Mouse (Mus musculus): ENCODE data around the gene Zfp646. TPM values are rescaled to one million over a fixed set of nuclear protein-coding genes. Genes with fewer than 3 reads are reported as not detected.

Zfp646 gene
- polyA plus RNA-seq, 1 experiment from 2014 or later, result 16.2 TPM

DNA sequence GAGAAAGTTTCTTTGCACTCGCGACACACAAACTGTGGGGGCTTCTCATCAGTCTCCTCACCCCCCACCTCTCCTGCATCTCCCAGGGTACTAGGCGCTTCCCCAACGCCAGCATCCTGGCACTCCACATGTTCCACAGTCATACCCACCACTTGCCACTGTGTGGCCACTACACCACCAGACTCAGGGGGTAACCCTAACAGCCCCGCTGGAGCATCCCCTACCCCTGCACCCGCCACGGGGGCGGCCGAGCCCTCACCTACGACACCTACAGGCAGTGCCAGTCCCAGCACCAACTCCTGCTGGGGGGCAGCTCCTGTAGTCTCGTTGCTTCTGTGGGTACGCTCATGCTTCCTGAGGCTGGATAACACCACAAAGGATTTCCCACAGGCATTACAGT is 9.6 kb upstream of the Zfp646 start:
- no peak overlapping the region for H3K27ac ChIP-seq
- ATAC-seq (ENCODE audit: insufficient number of reproducible peaks, insufficient read depth, low FRiP score, low TSS enrichment), result no peak
- H3K4me2 ChIP-seq (replicated peaks), result no peak overlapping the region
- no peaks in the 10 kb centered on the region for H3K9me3 ChIP-seq
- H3K4me1 ChIP-seq, result no peaks in the 10 kb centered on the region
- H3K4me3 ChIP-seq, result no peak overlapping the region
- no peak overlapping the region for H3K9ac ChIP-seq
- 96% methylated on average over 12 of the region's 12 CpGs for WGBS
- H3K36me3 ChIP-seq, result peaks cover 44% of the 10 kb centered on the region
- H3K27me3 ChIP-seq, result no peaks in the 10 kb centered on the region

- H3K36me3 ChIP-seq, result peaks cover 53% of the 10 kb centered on the region
Measured at GRCm38 (mm10) chr7:127867641-127868040, 8.4 kb upstream of the Zfp646 start.

GRCm38 (mm10) chr7:127869149-127869810 is 6.7 kb upstream of the Zfp646 start:
- Histone ChIP-seq H3K9ac (0 out of 2 replicates have a peak overlapping the region, but pooled peaks have one; percentile 12), H3K4me2 (replicated peaks) (no peak overlapping the region), H3K4me3 (no peak overlapping the region), H3K27ac (no peak overlapping the region; the same call in 1 of the 2 replicates), H3K9me3 (no peaks in the 10 kb centered on the region), H3K4me1 (peaks cover 12% of the 10 kb centered on the region), H3K27me3 (no peaks in the 10 kb centered on the region), H3K36me3 (peaks cover 57% of the 10 kb centered on the region)
- ATAC-seq (ENCODE audit: insufficient number of reproducible peaks, insufficient read depth, low FRiP score, low TSS enrichment), result no peak
- 82% methylated on average over 3 of the region's 3 CpGs for WGBS

More at GRCm38 (mm10) chr7:127867641-127868040, 8.4 kb upstream of the Zfp646 start:
- Histone ChIP-seq H3K9ac (no peak overlapping the region), H3K4me2 (replicated peaks) (no peak overlapping the region), H3K4me3 (no peak overlapping the region), H3K9me3 (no peaks in the 10 kb centered on the region), H3K4me1 (no peaks in the 10 kb centered on the region), H3K27me3 (no peaks in the 10 kb centered on the region), H3K27ac (no peak overlapping the region)
- ATAC-seq (ENCODE audit: insufficient number of reproducible peaks, insufficient read depth, low FRiP score, low TSS enrichment), result no peak
- 97% methylated on average over 18 of the region's 18 CpGs for WGBS

DNA sequence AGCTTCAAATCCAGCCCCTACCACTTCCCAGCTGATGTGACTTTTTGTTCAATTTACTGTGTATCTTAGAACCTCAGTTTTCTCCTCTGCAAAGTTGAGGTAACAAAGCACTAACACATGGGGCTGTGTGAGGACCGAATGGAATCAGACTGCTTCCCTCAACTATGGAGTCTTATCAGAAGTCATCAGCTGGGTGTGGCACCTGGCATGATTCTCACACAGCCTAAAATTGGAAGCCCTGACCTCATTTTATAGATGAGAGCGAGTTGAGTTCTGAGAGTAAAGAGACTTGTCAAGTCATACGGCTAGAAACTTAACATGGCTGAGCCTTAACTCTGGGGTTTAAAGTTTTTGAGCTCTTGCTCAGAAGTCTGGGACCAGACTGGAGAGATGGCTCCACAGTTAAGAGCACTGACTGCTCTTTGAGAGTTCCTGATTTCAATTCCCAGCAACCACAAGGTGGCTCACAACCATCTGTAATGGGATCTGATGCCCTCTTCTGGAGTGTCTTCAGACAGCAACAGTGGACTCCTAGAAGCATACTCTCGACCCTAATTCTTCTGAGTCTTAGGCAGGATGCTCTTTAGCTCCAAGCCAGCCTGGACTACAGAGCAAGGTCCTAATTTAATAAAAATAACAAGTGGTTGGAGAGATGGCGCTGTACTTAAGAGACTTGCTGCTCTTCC is 5.7 kb upstream of the Zfp646 start:
- Histone ChIP-seq H3K27me3 (no peaks in the 10 kb centered on the region), H3K4me2 (replicated peaks) (no peak overlapping the region), H3K36me3 (peaks cover 47% of the 10 kb centered on the region), H3K9ac (no peak overlapping the region), H3K4me3 (no peak overlapping the region), H3K27ac (no peak overlapping the region), H3K9me3 (no peaks in the 10 kb centered on the region), H3K4me1 (peaks cover 15% of the 10 kb centered on the region)
- ATAC-seq (ENCODE audit: insufficient number of reproducible peaks, insufficient read depth, low FRiP score, low TSS enrichment), result no peak
- WGBS, result 80% methylated on average over 5 of the region's 5 CpGs

GRCm38 (mm10) chr7:127874812-127875626 is 1.0 kb upstream of the Zfp646 start:
- H3K4me2 ChIP-seq (replicated peaks), result peak overlapping the region; percentile 87
- H3K27me3 ChIP-seq, result no peaks in the 10 kb centered on the region
- peaks cover 23% of the 10 kb centered on the region for H3K4me1 ChIP-seq
- 4% methylated on average over 20 of the region's 20 CpGs for WGBS
- ATAC-seq (ENCODE audit: insufficient number of reproducible peaks, insufficient read depth, low FRiP score, low TSS enrichment), result no peak; the same call in 1 of the 2 replicates
- peak overlapping the region; percentile 93 for H3K4me3 ChIP-seq
- peak overlapping the region; percentile 99 for H3K27ac ChIP-seq
- peak overlapping the region; percentile 95 for H3K9ac ChIP-seq
- H3K9me3 ChIP-seq, result no peaks in the 10 kb centered on the region
- H3K36me3 ChIP-seq, result peaks cover 42% of the 10 kb centered on the region

DNA sequence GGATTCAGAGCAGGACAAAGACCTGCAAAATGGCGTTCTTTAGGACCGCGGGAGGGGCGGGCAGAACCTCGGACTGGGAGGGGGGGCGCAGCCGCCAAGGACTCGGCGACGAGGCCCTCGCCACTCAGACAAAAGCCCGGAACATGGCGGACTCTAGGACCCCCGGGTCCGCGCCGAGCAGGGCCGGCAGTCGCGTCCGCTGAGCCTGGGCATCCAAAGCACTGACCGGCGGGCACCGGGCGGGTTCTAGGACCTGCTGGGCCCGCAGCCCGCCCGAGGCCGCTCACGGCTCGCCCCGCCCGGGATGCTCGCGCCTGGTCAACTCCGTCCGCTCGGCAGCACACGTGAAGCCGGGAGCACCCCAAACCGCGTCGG is 407 bp upstream of the Zfp646 start:
- Histone ChIP-seq H3K27me3 (no peaks in the 10 kb centered on the region), H3K4me3 (peak overlapping the region; percentile 93), H3K9ac (peak overlapping the region; percentile 95), H3K4me1 (peaks cover 23% of the 10 kb centered on the region), H3K9me3 (no peaks in the 10 kb centered on the region), H3K36me3 (peaks cover 45% of the 10 kb centered on the region), H3K27ac (peak overlapping the region; percentile 99), H3K4me2 (replicated peaks) (peak overlapping the region; percentile 87)
- WGBS, result 0% methylated on average over 42 of the region's 43 CpGs
- peak; percentile 95 for ATAC-seq (ENCODE audit: insufficient number of reproducible peaks, insufficient read depth, low FRiP score, low TSS enrichment)

GRCm38 (mm10) chr7:127876467-127877348 is 687 bp downstream of the Zfp646 start, which contains the start of gene Zfp668:
Zfp668 (minus strand) TSS chr7:127876828.
- under 1% methylated on average over 60 of the region's 60 CpGs for WGBS
- no peaks in the 10 kb centered on the region for H3K9me3 ChIP-seq
- peak within 1 kb of the TSS; percentile 95 for H3K9ac ChIP-seq
- peak within 1 kb of the TSS; percentile 93 for H3K4me3 ChIP-seq
- peak within 1 kb of the TSS; percentile 99 for H3K27ac ChIP-seq
- H3K4me1 ChIP-seq, result peaks cover 23% of the 10 kb centered on the region
- peak within 1 kb of the TSS; percentile 87 for H3K4me2 ChIP-seq (replicated peaks)
- H3K27me3 ChIP-seq, result no peaks in the 10 kb centered on the region
- ATAC-seq (ENCODE audit: insufficient number of reproducible peaks, insufficient read depth, low FRiP score, low TSS enrichment), result peak; percentile 48
- peaks cover 52% of the 10 kb centered on the region for H3K36me3 ChIP-seq

- H3K9me3 ChIP-seq, result no peaks in the 10 kb centered on the region
- no peaks in the 10 kb centered on the region for H3K27me3 ChIP-seq
- H3K27ac ChIP-seq, result no peak overlapping the region
- peaks cover 67% of the 10 kb centered on the region for H3K36me3 ChIP-seq
- no peak overlapping the region for H3K9ac ChIP-seq
- 96% methylated on average over 9 of the region's 9 CpGs for WGBS
- H3K4me1 ChIP-seq, result peaks cover 24% of the 10 kb centered on the region
- no peak overlapping the region for H3K4me2 ChIP-seq (replicated peaks)
- no peak for ATAC-seq (ENCODE audit: insufficient number of reproducible peaks, insufficient read depth, low FRiP score, low TSS enrichment)
- H3K4me3 ChIP-seq, result 0 out of 2 replicates have a peak overlapping the region, but pooled peaks have one; percentile 4
Measured at GRCm38 (mm10) chr7:127879301-127879700, 3.3 kb downstream of the Zfp646 start.

DNA sequence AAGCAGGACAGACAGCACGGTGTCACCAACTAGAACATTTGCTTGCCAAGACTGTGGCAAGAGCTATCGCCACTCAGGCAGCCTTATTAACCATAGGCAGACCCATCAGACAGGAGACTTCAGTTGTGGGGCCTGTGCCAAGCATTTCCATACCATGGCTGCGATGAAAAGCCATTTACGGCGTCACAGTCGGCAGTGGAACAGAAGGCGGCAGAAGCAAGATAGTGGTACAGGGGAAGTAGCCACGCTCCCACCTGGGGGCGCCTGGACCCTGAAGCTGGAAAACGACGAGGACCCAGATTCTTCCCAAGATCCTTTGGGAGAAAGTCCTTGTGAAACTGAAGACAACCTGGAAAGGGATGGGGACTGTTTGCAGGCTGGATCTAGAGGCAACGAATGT is 4.4 kb downstream of the Zfp646 start:
- Histone ChIP-seq H3K9ac (no peak overlapping the region), H3K27me3 (no peaks in the 10 kb centered on the region), H3K9me3 (no peaks in the 10 kb centered on the region), H3K4me2 (replicated peaks) (no peak overlapping the region), H3K4me1 (peaks cover 21% of the 10 kb centered on the region), H3K27ac (no peak overlapping the region), H3K4me3 (no peak overlapping the region), H3K36me3 (peaks cover 77% of the 10 kb centered on the region)
- 87% methylated on average over 12 of the region's 12 CpGs for WGBS
- ATAC-seq (ENCODE audit: insufficient number of reproducible peaks, insufficient read depth, low FRiP score, low TSS enrichment), result no peak

- no peaks in the 10 kb centered on the region for H3K9me3 ChIP-seq
- 66% methylated on average over 6 of the region's 6 CpGs for WGBS
- no peak overlapping the region for H3K27ac ChIP-seq
- H3K9ac ChIP-seq, result no peak overlapping the region
- no peak for ATAC-seq (ENCODE audit: insufficient number of reproducible peaks, insufficient read depth, low FRiP score, low TSS enrichment)
- peaks cover 16% of the 10 kb centered on the region for H3K4me1 ChIP-seq
- H3K4me2 ChIP-seq (replicated peaks), result no peak overlapping the region
- H3K4me3 ChIP-seq, result no peak overlapping the region
- peaks cover 82% of the 10 kb centered on the region for H3K36me3 ChIP-seq
- no peaks in the 10 kb centered on the region for H3K27me3 ChIP-seq
Measured at GRCm38 (mm10) chr7:127885951-127886350, 9.9 kb downstream of the Zfp646 start.

GRCm38 (mm10) chr7:127886551-127886950 is 10.5 kb downstream of the Zfp646 start:
- ATAC-seq (ENCODE audit: insufficient number of reproducible peaks, insufficient read depth, low FRiP score, low TSS enrichment), result no peak
- Histone ChIP-seq H3K4me2 (replicated peaks) (no peak overlapping the region), H3K9ac (no peak overlapping the region), H3K4me1 (peaks cover 16% of the 10 kb centered on the region), H3K4me3 (no peak overlapping the region), H3K27me3 (no peaks in the 10 kb centered on the region), H3K27ac (no peak overlapping the region), H3K36me3 (peaks cover 76% of the 10 kb centered on the region), H3K9me3 (no peaks in the 10 kb centered on the region)
- WGBS, result 91% methylated on average over 6 of the region's 6 CpGs

Data from embryonic facial prominence, embryonic 12.5 days (tissue).